Mouse (Mus musculus) kidney, postnatal 0 days (tissue): ENCODE measurements around the gene Sephs1. TPM values are rescaled to one million over a fixed set of nuclear protein-coding genes. Genes with fewer than 3 reads are reported as not detected.

Experiments
- ATAC-seq: fragments of 200-750 bp; cut with Nextera tagmentation; replicated peaks from 2 replicates; pipeline ENCODE4 v1.8.0; 2017; ENCODE audit warnings: low read depth, moderate number of reproducible peaks, moderate TSS enrichment, moderate library complexity; ENCODE audit not compliant: low FRiP score
- DNase-seq: peaks from one replicate; pipeline ENCODE4 v3.0.0-alpha.2; 2016; ENCODE audit warnings: low spot score
- H3K27ac ChIP-seq: fragments of 300-500 bp; sonication (generic); 2 replicates; pipeline ENCODE4 v1.5.1; 2014; ENCODE audit warnings: mild to moderate bottlenecking
- H3K27me3 ChIP-seq: fragments of 300-500 bp; sonication (generic); 2 replicates; pipeline ENCODE4 v1.6.1; 2014; ENCODE audit warnings: low read length, mixed read lengths; ENCODE audit not compliant: insufficient read depth
- H3K36me3 ChIP-seq: fragments of 300-500 bp; sonication (generic); 2 replicates; pipeline ENCODE4 v1.6.1; 2014; ENCODE audit warnings: low read length, mixed read lengths; ENCODE audit not compliant: insufficient read depth
- H3K4me1 ChIP-seq: fragments of 300-500 bp; sonication (generic); replicated peaks from 2 replicates; pipeline ENCODE4 v1.6.1; 2014; ENCODE audit warnings: antibody characterized with exemption, low read length, mixed read lengths; ENCODE audit not compliant: insufficient read depth
- H3K4me2 ChIP-seq: fragments of 300-500 bp; sonication (generic); 2 replicates; pipeline ENCODE4 v1.6.1; 2014; ENCODE audit warnings: mild to moderate bottlenecking, low read length, moderate library complexity, mixed read lengths
- H3K4me3 ChIP-seq: fragments of 300-500 bp; sonication (generic); replicated peaks from 2 replicates; pipeline ENCODE4 v1.5.1; 2014; ENCODE audit warnings: low read depth, low read length
- H3K9ac ChIP-seq: fragments of 300-500 bp; sonication (generic); 2 replicates; pipeline ENCODE4 v1.6.1; 2014; ENCODE audit warnings: low read depth, low read length
- H3K9me3 ChIP-seq: fragments of 300-500 bp; sonication (generic); replicated peaks from 2 replicates; pipeline ENCODE4 v1.6.1; 2016; ENCODE audit warnings: low read length, inconsistent platforms, mixed read lengths
- CTCF ChIP-seq: IDR thresholded peaks from 2 replicates; pipeline ENCODE4 v1.5.1; 2016; ENCODE audit warnings: antibody characterized with exemption, low read depth, mild to moderate bottlenecking, moderate library complexity
- WGBS: fragments of 180-500 bp; shearing (Covaris S2); extraction: QIAGEN DNeasy Blood & Tissue Kit; methylation state at CpG from one replicate; pipeline ENCODE4 v1.1.7; 2014; 5-methylcytosine and 5-hydroxymethylcytosine counted together
- polyA plus RNA-seq: library from polyadenylated mRNA; unstranded; fragments of >200 nt; fragmentation: Nextera tagmentation; extraction: Ambion mirVana; gene quantifications from 2 replicates; pipeline ENCODE4 v1.2.1, GENCODE M21; 2015

The Sephs1 gene
- polyA plus RNA-seq, 1 experiment from 2014 or later: 54.6 TPM

GRCm38 (mm10) chr2:4880737-4881349, 521 bp upstream of the Sephs1 start:
- peak overlapping the region; percentile 94 for H3K4me3 ChIP-seq
- H3K27ac ChIP-seq: peak overlapping the region; percentile 99
- peak overlapping the region; percentile 81 for H3K4me2 ChIP-seq
- H3K36me3 ChIP-seq: no peaks in the 10 kb centered on the region
- H3K27me3 ChIP-seq: no peaks in the 10 kb centered on the region
- peak; percentile 30 for ATAC-seq
- TF ChIP-seq CTCF: no peak
- H3K4me1 ChIP-seq: peaks cover 10% of the 10 kb centered on the region; the same call in 1 of the 2 replicates
- H3K9ac ChIP-seq: peak overlapping the region; percentile 98
- DNase-seq: peak; percentile 32
- H3K9me3 ChIP-seq: no peaks in the 10 kb centered on the region
- WGBS: 3% methylated on average over 20 of the region's 20 CpGs

- H3K4me2 ChIP-seq: peak overlapping the region; percentile 81
- peak; percentile 65 for DNase-seq
- 1% methylated on average over 63 of the region's 63 CpGs for WGBS
- H3K9me3 ChIP-seq: no peaks in the 10 kb centered on the region
- peaks cover 10% of the 10 kb centered on the region; the same call in 1 of the 2 replicates for H3K4me1 ChIP-seq
- H3K36me3 ChIP-seq: peaks cover 3% of the 10 kb centered on the region; the same call in 1 of the 2 replicates
- H3K4me3 ChIP-seq: peak overlapping the region; percentile 94
- TF ChIP-seq CTCF: no peak
- ATAC-seq: peak; percentile 59
- H3K9ac ChIP-seq: peak overlapping the region; percentile 98
- peak overlapping the region; percentile 99 for H3K27ac ChIP-seq
- H3K27me3 ChIP-seq: no peaks in the 10 kb centered on the region
These were observed 956 bp downstream of the Sephs1 start for GRCm38 (mm10) chr2:4882249-4882791.

GRCm38 (mm10) chr2:4883009-4883704, 1.8 kb downstream of the Sephs1 start:
- Histone ChIP-seq H3K27me3 (no peaks in the 10 kb centered on the region), H3K27ac (peak overlapping the region; percentile 99; the same call in 1 of the 2 replicates), H3K4me1 (peaks cover 10% of the 10 kb centered on the region; the same call in 1 of the 2 replicates), H3K4me2 (peak overlapping the region; percentile 81), H3K4me3 (peak overlapping the region; percentile 94), H3K36me3 (peaks cover 5% of the 10 kb centered on the region; the same call in 1 of the 2 replicates), H3K9ac (peak overlapping the region; percentile 98; the same call in 1 of the 2 replicates), H3K9me3 (no peaks in the 10 kb centered on the region)
- ATAC-seq (no peak), DNase-seq (peak; percentile 33)
- WGBS: under 1% methylated on average over 18 of the region's 18 CpGs
- TF ChIP-seq CTCF: no peak

- Histone ChIP-seq H3K36me3 (peaks cover 27% of the 10 kb centered on the region), H3K4me1 (peaks cover 7% of the 10 kb centered on the region; the same call in 1 of the 2 replicates), H3K27me3 (no peaks in the 10 kb centered on the region), H3K9ac (no peak overlapping the region), H3K4me2 (no peak overlapping the region), H3K27ac (no peak overlapping the region), H3K9me3 (no peaks in the 10 kb centered on the region), H3K4me3 (no peak overlapping the region)
- DNase-seq (no peak), ATAC-seq (no peak)
- 91% methylated on average over 6 of the region's 6 CpGs for WGBS
- TF ChIP-seq CTCF: no peak
These were observed 5.5 kb downstream of the Sephs1 start for GRCm38 (mm10) chr2:4886896-4887295.

- H3K9ac ChIP-seq: no peak overlapping the region
These were observed 14.2 kb downstream of the Sephs1 start for GRCm38 (mm10) chr2:4895598-4895997.

GRCm38 (mm10) chr2:4896970-4897369, 15.6 kb downstream of the Sephs1 start:
- TF ChIP-seq CTCF: peak; percentile 36; the same call in 1 of the 2 replicates
- Histone ChIP-seq H3K27ac (no peak overlapping the region), H3K9me3 (no peaks in the 10 kb centered on the region), H3K4me1 (no peaks in the 10 kb centered on the region), H3K4me3 (no peak overlapping the region), H3K27me3 (no peaks in the 10 kb centered on the region), H3K4me2 (no peak overlapping the region), H3K9ac (no peak overlapping the region), H3K36me3 (peaks cover 64% of the 10 kb centered on the region)
- ATAC-seq: no peak
- DNase-seq: no peak
- 88% methylated on average over 4 of the region's 4 CpGs for WGBS

More at GRCm38 (mm10) chr2:4895598-4895997, 14.2 kb downstream of the Sephs1 start:
- H3K4me2 ChIP-seq: no peak overlapping the region
- 84% methylated on average over 2 of the region's 2 CpGs for WGBS
- DNase-seq: no peak
- H3K4me1 ChIP-seq: no peaks in the 10 kb centered on the region
- no peaks in the 10 kb centered on the region for H3K9me3 ChIP-seq
- no peak for ATAC-seq
- peaks cover 57% of the 10 kb centered on the region for H3K36me3 ChIP-seq
- no peak overlapping the region for H3K4me3 ChIP-seq
- no peak overlapping the region for H3K27ac ChIP-seq
- H3K27me3 ChIP-seq: no peaks in the 10 kb centered on the region
- TF ChIP-seq CTCF: no peak
